Mouse (Mus musculus): ENCODE results near the gene Tubb2b.
"Not testable (repeated sequence)": the region's sequence is repeated elsewhere in the genome, so short reads cannot be mapped to it uniquely, and the experiment has no call there.

Gene Tubb2b

DNA sequence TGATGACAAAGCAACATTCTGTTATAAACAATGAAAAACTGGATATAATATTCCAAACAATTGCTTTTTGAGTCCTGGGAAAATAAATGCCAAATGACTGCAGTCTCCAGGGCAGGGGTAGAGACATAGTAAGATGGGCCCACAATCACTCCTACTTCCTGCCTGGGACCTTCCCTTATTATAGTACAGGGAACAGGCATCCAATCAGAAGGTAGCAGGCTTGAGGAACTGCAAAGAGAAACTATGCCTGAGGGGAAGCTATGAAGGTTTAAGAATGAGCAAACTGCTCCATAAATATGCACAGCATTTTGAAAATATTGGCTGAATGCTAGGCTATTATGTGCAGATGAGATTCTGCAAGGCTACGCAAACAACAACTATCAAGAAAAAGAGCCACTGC lies 23.3 kb downstream of the Tubb2b start:
- DNase-seq (ENCODE audit: low spot score): no peak

- DNase-seq (ENCODE audit: low spot score): no peak
Observed at GRCm38 (mm10) chr13:34106256-34106655, 24.0 kb downstream of the Tubb2b start.

- no peak for DNase-seq (ENCODE audit: low spot score)
Observed at GRCm38 (mm10) chr13:34105364-34105763, 24.9 kb downstream of the Tubb2b start.

DNA sequence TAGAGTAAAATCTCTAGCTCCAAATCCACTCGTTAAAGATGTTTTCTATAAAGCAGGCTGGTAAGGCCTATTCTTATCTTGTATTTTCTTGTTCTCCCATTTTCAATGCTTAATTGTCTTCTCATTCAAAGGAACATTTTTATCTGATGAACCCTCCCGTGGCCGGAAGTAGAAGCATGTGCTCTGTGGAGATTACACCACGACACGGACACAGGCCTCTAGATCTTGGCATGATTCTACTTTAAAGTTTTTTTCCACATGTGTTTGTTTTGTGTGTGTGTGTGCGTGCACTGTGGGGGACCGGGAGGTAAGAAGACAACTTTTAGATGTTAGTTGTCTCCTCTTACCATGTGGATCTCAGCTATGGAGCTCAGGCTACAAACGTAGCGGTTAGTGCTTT lies 28.4 kb downstream of the Tubb2b start:
- no peak for DNase-seq (ENCODE audit: low spot score)

- DNase-seq (ENCODE audit: low spot score): no peak
Observed at GRCm38 (mm10) chr13:34101247-34101646, 29.0 kb downstream of the Tubb2b start.

GRCm38 (mm10) chr13:34100733-34101132 lies 29.5 kb downstream of the Tubb2b start:
- no peak for DNase-seq (ENCODE audit: low spot score)

DNA sequence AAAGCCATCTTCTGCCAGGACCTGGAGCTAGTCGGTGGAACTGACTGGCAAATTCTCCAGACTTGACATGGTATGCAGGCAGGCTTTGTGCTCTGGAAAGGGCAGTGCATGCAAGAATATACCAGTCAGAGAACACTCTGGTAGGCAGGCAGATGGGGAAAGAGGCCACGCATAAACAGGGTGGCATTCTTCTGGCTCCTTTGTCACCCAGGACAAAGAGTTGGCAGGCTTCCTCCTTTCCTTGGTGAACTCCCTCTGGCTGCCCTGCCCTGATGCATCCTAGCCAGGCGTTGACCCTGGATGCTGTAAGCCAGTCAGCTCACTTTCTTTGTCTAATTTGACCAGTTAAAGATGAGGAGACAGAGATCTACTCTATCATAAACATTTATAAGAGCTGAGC lies 33.2 kb downstream of the Tubb2b start:
- no peak for DNase-seq (ENCODE audit: low spot score)

DNA sequence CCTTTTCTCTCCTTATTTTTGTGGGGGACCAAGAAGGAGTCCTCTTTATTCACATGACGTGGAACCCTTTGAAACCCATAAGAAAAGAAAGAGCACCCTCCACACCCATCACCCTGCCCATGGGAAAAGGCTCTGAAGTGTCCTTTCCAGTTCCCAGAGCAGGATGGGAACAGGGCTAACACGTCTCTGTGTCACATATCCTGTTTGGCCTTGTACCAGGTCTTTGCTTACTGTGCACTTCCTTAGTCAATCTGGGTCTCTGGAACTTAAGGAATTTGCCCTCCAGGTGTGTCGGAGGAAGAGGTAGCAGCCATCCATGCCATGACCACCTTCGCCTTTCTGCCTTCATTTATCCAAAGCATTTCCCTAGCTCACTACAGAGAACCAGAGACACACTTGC lies 33.8 kb downstream of the Tubb2b start:
- DNase-seq (ENCODE audit: low spot score): no peak

DNA sequence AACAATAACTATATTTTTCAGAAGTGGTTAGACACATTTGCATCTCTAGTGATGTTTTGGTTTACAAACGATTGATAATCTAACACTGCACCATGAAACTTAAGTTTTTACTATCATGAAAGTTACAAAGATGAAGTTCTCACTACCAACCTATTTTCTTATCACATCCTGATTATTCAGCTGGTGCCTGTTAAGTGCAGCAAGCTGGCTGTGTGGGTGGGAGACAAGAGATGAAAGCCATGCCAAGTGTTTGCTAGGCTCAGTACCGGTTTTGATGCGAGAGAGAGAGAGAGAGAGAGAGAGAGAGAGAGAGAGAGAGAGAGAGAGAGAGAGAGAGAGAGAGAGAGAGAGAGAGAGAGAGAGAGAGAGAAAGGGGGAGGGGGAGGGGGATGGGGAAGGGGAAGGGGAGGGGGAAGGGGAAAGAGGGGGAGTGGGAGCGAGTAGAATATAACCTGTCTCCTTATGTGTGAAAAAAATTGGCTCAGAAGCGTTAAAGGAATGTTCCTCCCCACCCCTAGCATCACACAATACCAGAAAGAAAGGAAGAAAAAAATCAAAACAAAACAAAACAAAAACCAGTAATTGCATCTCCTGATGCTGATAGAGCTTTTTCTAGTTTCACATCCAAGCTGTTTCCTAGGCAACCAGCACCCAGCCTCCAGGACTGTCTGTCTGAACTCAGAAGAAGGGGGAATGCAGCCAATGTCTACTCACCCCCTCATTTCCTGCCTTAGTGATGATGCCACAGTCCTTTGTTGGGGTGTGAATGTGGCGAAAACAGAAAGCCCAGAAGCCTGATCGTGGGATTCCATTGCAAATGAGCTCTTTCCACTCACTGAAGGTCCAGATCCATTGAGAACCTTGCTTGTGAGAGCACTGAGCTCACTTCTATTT lies 34.5 kb downstream of the Tubb2b start:
- no peak for DNase-seq (ENCODE audit: low spot score)

GRCm38 (mm10) chr13:34089358-34089757 lies 40.9 kb downstream of the Tubb2b start:
- no peak for DNase-seq (ENCODE audit: low spot score)

DNA sequence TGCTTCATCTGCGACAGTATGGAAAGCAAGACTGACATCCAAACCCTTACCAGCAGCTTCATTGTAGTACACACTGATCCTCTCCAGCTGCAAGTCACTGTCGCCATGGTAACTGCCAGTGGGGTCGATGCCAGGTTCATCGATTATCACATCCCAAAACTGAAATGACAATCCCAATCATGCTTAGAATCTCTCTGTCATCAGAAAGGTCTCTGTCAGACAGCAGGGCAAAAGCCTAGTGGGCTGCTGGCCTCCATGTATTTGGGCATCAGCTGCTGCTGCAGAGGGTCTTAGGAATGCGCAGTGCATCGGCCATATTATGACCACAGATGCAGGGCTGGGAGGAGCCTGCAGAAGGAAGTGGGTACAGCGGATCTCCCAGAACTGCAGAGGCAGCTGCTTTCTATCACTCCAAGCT lies 41.4 kb downstream of the Tubb2b start:
- no peak for DNase-seq (ENCODE audit: low spot score)

- not testable (repeated sequence) for DNase-seq (ENCODE audit: low spot score)
Observed at GRCm38 (mm10) chr13:34088201-34088649, 42.0 kb downstream of the Tubb2b start.

DNA sequence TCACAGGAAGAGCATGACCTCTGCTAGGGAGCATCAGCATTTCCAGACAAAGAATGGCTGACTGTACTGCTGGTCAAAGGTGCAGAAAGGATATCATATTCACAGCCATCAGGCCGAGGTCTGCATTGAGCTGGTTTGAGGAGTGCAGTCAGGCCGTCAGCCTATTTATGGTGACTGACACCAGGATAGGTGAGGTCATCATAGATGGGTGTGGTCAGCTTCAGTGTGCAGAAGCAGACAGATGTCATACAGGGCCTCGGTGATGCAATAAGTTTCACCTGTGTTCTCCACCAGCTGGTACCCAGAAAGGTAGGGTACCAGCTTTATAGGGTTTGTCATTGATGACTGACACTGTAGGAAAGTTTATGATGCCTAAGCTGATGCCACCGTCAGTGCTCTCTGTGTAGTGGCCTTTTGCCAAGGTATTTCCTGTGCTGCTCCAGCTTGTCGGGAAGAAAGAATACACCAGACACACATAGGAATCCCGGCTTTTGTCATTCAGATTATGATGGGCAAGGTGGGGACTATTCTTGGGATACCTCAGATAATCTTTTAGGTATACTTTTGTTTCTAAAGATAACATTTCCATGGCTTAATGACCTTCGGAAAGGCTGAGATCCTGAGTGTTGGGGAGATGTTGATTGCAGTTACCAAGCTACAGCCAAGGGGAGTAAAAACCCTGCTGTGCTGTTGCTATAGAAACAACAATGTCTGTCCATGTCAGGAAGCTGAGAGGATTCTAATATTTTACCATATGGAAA lies 43.0 kb downstream of the Tubb2b start:
- no peak for DNase-seq (ENCODE audit: low spot score)

- no peak for DNase-seq (ENCODE audit: low spot score)
Observed at GRCm38 (mm10) chr13:34084026-34084750, 46.1 kb downstream of the Tubb2b start.

DNA sequence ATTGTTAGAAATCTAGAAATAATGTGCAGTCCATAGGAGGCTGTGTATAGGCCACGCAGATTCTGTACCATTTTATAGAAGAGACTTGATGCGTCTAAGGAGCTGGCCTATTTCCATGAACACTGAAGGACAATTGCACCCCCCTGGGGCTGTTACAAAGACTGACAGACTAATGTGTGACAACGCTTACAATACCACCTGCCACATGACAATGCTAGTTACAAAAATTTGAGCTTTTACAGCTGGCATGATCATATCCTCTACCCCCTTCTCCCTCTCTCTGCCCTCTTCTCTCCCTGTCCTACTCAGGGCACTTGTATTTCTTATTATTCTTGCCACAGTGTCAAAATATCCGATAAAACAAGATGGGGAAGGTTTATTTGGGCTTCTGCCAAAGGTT lies 48.3 kb downstream of the Tubb2b start:
- no peak for DNase-seq (ENCODE audit: low spot score)

DNA sequence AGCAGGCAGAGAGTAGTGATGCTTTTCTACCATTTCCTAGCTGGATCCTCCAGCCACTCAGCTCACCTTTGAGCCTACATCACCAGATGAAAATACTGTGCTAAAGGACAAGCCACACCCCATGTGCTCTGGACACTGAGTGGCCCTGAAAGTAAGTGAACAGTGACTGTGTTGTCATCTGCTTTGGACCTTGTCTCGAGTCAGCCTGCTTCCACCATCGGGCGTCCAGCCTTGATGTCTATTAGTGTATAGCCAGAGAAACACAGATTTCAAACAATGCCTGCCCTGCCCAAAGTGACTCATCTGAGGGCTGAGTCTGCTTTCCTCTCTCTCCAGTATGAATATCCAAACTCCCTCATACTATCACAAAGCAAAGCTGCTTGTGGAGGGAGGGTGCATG lies 50.5 kb downstream of the Tubb2b start:
- no peak for DNase-seq (ENCODE audit: low spot score)

GRCm38 (mm10) chr13:34078500-34079280 lies 51.6 kb downstream of the Tubb2b start:
- no peak for DNase-seq (ENCODE audit: low spot score)

- DNase-seq (ENCODE audit: low spot score): peak; percentile 87
Observed at GRCm38 (mm10) chr13:34077492-34078271, 52.6 kb downstream of the Tubb2b start, which contains the start of gene Tubb2a. Gene Tubb2a (minus strand): TSS chr13:34078007.
